Mouse (Mus musculus) small intestine, adult 2 months (tissue): Measurements from ENCODE around the gene Mrpl17. TPM values are rescaled to one million over a fixed set of nuclear protein-coding genes. Genes with fewer than 3 reads are reported as not detected.
A peak's percentile ranks its signal among the peaks of the same experiment; 100 is the strongest.

ENCODE experiments used
- H3K27ac ChIP-seq: fragments of 200-500 bp; 2 replicates; pipeline ENCODE4 v1.5.1; 2012; ENCODE audit warnings: low read depth, low read length, control low read depth, inconsistent platforms; ENCODE audit not compliant: insufficient read depth
- H3K27me3 ChIP-seq: fragments of 200-500 bp; 2 replicates; pipeline ENCODE4 v1.6.1; 2012; ENCODE audit warnings: mild to moderate bottlenecking, moderate library complexity, low read length, inconsistent platforms; ENCODE audit not compliant: control insufficient read depth, insufficient read depth
- H3K36me3 ChIP-seq: fragments of 200-500 bp; 2 replicates; pipeline ENCODE4 v1.6.1; 2012; ENCODE audit warnings: mild to moderate bottlenecking, low read length, control low read depth, inconsistent platforms; ENCODE audit not compliant: control insufficient read depth, insufficient read depth
- H3K4me1 ChIP-seq: fragments of 200-500 bp; 2 replicates; pipeline ENCODE4 v1.6.1; 2012; ENCODE audit warnings: low read length, inconsistent platforms, mixed read lengths; ENCODE audit not compliant: control insufficient read depth, insufficient read depth, insufficient read length
- H3K4me3 ChIP-seq: fragments of 200-500 bp; 2 replicates; pipeline ENCODE4 v1.5.1; 2012; ENCODE audit warnings: low read depth, mild to moderate bottlenecking, control low read depth, inconsistent platforms, low read length, moderate library complexity
- CTCF ChIP-seq: fragments of 200-500 bp; IDR thresholded peaks from 2 replicates; pipeline ENCODE4 v1.5.1; 2012; ENCODE audit warnings: low read depth, mild to moderate bottlenecking, control low read depth, inconsistent platforms, low read length, moderate library complexity, mixed read lengths; ENCODE audit not compliant: insufficient replicate concordance, insufficient read length; ENCODE audit errors: extremely low read depth
- POLR2A ChIP-seq: fragments of 200-500 bp; IDR thresholded peaks from 2 replicates; pipeline ENCODE4 v1.6.1; 2012; ENCODE audit warnings: low read depth, mild to moderate bottlenecking, control low read depth, inconsistent platforms, low read length, moderate library complexity
- WGBS: fragments of 180-500 bp; shearing (Covaris S2); methylation state at CpG from one replicate; pipeline ENCODE4 v1.1.7; 2018; 5-methylcytosine and 5-hydroxymethylcytosine counted together
- polyA plus RNA-seq: library from polyadenylated mRNA; depleted of rRNA; stranded (reverse); fragments of >200 nt; gene quantifications from 2 replicates; pipeline ENCODE4 v1.2.3, GENCODE M21; 2012

Gene Mrpl17
- polyA plus RNA-seq, 1 experiment, result 125 TPM

DNA sequence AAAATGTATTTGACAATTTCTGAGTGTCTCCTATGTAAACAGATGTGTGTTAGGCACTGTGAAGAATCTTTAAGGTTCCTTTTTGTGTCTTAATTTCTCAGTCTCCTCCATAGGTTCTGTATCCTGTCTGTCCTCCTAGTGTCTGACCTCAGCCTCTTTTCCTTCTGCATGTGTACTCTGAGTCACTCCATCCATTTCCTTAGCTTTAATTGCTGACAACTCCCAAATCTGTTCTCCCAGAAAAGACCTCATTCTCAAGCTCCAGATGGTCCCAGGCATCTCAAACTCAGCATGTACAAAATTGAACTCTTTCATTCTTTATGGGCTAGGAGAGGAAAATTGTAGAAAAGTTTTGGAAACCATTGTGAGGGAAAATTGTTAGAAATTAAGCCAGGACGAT is 8.1 kb downstream of the Mrpl17 start:
- no peaks in the 10 kb centered on the region for H3K4me1 ChIP-seq
- H3K36me3 ChIP-seq, result no peaks in the 10 kb centered on the region
- H3K27ac ChIP-seq, result no peak overlapping the region
- 41% methylated on average over 1 of the region's 1 CpGs for WGBS
- TF ChIP-seq POLR2A, result no peak
- TF ChIP-seq CTCF, result no peak
- H3K4me3 ChIP-seq, result no peak overlapping the region
- no peaks in the 10 kb centered on the region for H3K27me3 ChIP-seq

- TF ChIP-seq POLR2A, result no peak
- TF ChIP-seq CTCF, result no peak
- WGBS, result 38% methylated on average over 2 of the region's 2 CpGs
- Histone ChIP-seq H3K4me1 (no peaks in the 10 kb centered on the region), H3K36me3 (no peaks in the 10 kb centered on the region), H3K27ac (no peak overlapping the region), H3K27me3 (no peaks in the 10 kb centered on the region), H3K4me3 (no peak overlapping the region)
Measured at GRCm38 (mm10) chr7:105802312-105802711, 8.6 kb downstream of the Mrpl17 start.

- Histone ChIP-seq H3K4me3 (no peak overlapping the region), H3K36me3 (no peaks in the 10 kb centered on the region), H3K27ac (no peak overlapping the region), H3K4me1 (no peaks in the 10 kb centered on the region), H3K27me3 (no peaks in the 10 kb centered on the region)
- 74% methylated on average over 3 of the region's 3 CpGs for WGBS
- TF ChIP-seq CTCF (no peak), POLR2A (no peak)
Measured at GRCm38 (mm10) chr7:105796972-105797371, 13.9 kb downstream of the Mrpl17 start.

DNA sequence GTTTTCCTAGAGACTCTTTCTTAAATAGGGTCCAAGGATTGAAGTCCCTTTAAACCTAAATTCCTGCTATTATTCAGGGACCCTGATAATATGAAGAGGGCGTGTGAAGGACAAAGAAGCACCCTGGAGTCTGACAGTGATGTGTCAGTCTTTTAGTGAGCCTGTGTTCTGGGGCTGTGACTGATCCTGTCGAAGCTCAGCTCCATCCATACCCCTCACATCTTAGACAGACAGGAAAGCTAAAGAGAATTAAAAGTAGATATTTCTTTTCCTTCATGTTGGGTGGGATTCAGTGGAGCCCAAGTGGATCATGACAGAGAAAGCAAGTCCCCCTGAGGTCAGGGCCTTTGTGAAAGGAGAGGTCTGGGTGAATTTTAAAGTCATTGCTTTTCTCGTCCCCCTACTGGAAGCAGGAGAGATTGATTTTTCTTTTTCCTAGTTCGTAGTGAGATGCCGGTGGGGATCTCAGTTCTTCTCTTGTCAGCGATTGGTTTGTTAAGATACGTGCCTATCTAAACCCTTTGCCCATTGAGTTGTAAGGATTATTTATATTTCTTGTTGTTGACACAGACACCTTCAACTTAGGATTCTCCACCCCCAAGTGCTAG is 15.0 kb downstream of the Mrpl17 start:
- no peaks in the 10 kb centered on the region for H3K4me1 ChIP-seq
- H3K27me3 ChIP-seq, result no peaks in the 10 kb centered on the region
- TF ChIP-seq CTCF (no peak), POLR2A (no peak)
- no peak overlapping the region for H3K4me3 ChIP-seq
- 31% methylated on average over 7 of the region's 7 CpGs for WGBS
- no peak overlapping the region for H3K27ac ChIP-seq
- H3K36me3 ChIP-seq, result no peaks in the 10 kb centered on the region

- Histone ChIP-seq H3K36me3 (no peaks in the 10 kb centered on the region), H3K27me3 (peaks cover 6% of the 10 kb centered on the region; the same call in 1 of the 2 replicates), H3K4me3 (no peak overlapping the region), H3K4me1 (no peaks in the 10 kb centered on the region), H3K27ac (no peak overlapping the region)
- TF ChIP-seq POLR2A (no peak), CTCF (no peak)
- whole genome bisulfite sequencing, result 82% methylated on average over 7 of the region's 7 CpGs
Measured at GRCm38 (mm10) chr7:105793701-105794100, 17.2 kb downstream of the Mrpl17 start.

GRCm38 (mm10) chr7:105791147-105791546 is 19.8 kb downstream of the Mrpl17 start:
- Histone ChIP-seq H3K4me1 (0 out of 2 replicates have a peak, but pooled peaks cover 2% of the 10 kb centered on the region), H3K27me3 (peaks cover 29% of the 10 kb centered on the region), H3K27ac (no peak overlapping the region), H3K4me3 (no peak overlapping the region), H3K36me3 (no peaks in the 10 kb centered on the region)
- 82% methylated on average over 1 of the region's 1 CpGs for WGBS
- no peak for TF ChIP-seq POLR2A
- no peak for TF ChIP-seq CTCF

DNA sequence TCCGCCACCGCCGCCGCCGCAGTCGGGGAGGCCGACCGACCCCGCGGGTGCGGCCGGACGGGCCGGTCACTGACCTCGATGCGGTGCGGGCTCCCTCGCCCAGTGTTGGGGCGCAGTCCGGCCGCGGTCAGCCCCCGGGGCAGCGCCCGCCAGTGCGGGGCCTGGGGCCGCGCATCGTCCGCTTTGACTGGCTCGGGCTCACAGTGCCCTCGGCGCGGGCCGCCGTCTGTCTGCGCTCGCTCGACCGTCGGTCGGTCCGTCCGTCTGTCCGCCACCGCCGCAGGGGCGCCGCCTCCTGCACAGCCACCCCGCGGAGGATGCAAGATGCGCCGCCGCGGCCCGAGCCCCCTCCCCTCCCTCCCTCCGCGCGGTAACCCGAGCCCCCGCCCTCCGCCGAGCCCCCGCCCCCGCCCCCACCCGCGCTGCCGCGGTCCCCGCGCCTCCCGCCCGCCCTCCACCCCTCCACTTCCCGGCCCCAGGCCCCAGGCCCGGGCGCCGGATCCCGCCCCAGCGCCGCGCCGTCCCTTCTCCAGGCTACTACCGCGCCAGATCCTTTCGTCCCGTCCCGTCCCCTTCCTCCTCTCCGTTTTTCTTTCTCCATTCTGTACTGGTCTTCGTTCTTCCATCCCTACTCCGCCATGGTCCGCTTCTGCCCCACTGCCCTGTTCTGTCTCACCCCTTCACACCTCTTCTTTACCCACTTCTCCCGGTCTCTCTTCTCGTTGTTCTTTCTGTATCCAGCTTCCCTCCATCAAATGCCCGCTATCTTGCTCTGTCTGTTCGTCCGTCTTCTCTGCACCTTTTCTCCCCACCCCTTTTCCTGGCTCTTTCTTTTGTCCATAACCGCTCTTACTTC is 23.4 kb downstream of the Mrpl17 start, which contains the start of gene Dchs1:
TSS of gene Dchs1 (minus strand) at position 370 of the 856 bp plus-strand sequence.
- H3K27ac ChIP-seq, result peak within 1 kb of the TSS; percentile 43; the same call in 1 of the 2 replicates
- WGBS, result 2% methylated on average over 83 of the region's 97 CpGs
- TF ChIP-seq POLR2A, result no peak
- TF ChIP-seq CTCF, result no peak
- H3K4me3 ChIP-seq, result peak within 1 kb of the TSS; percentile 71
- peaks cover 29% of the 10 kb centered on the region for H3K27me3 ChIP-seq
- 0 out of 2 replicates have a peak, but pooled peaks cover 2% of the 10 kb centered on the region for H3K4me1 ChIP-seq
- H3K36me3 ChIP-seq, result no peaks in the 10 kb centered on the region
